Mouse (Mus musculus) heart, embryonic 14.5 days (tissue): Measurements from ENCODE around the gene Fam89b. TPM values are rescaled to one million over a fixed set of nuclear protein-coding genes. Genes with fewer than 3 reads are reported as not detected.

ENCODE experiments used
- ATAC-seq: fragments of 200-750 bp; cut with Nextera tagmentation; 2 replicates; pipeline ENCODE4 v1.8.0; 2017; ENCODE audit warnings: low read depth, moderate TSS enrichment; ENCODE audit not compliant: insufficient number of reproducible peaks, insufficient read depth, low FRiP score
- H3K27ac ChIP-seq, 2 experiments: fragments of 200-500 bp in 1 of 2; fragments of 300-500 bp in 1 of 2; sonication (generic) in 1 of 2; replicated peaks in 1 of 2; 2 replicates each; pipeline ENCODE4 v1.5.1; 2012 to 2014; ENCODE audit warnings: low read depth in 2 of 2, low read length in 2 of 2, control low read depth in 1 of 2, mild to moderate bottlenecking in 1 of 2, mixed read lengths in 1 of 2; ENCODE audit not compliant: control insufficient read depth in 1 of 2, insufficient read depth in 1 of 2
- H3K27me3 ChIP-seq: fragments of 300-500 bp; sonication (generic); 2 replicates; pipeline ENCODE4 v1.6.1; 2014; ENCODE audit warnings: mild to moderate bottlenecking, low read length, control low read depth; ENCODE audit not compliant: control insufficient read depth, insufficient read depth
- H3K36me3 ChIP-seq: fragments of 300-500 bp; sonication (generic); 2 replicates; pipeline ENCODE4 v1.6.1; 2014; ENCODE audit warnings: mild to moderate bottlenecking, control low read depth, low read length, mixed read lengths; ENCODE audit not compliant: control insufficient read depth, insufficient read depth
- H3K4me1 ChIP-seq, 2 experiments: fragments of 200-500 bp in 1 of 2; fragments of 300-500 bp in 1 of 2; sonication (generic) in 1 of 2; 2 replicates each; pipeline ENCODE4 v1.6.1; 2012 to 2014; ENCODE audit warnings: low read length in 2 of 2, control low read depth in 1 of 2, mixed read lengths in 1 of 2; ENCODE audit not compliant: control insufficient read depth in 2 of 2, insufficient read depth in 2 of 2
- H3K4me2 ChIP-seq: fragments of 300-500 bp; sonication (generic); 2 replicates; pipeline ENCODE4 v1.6.1; 2014; ENCODE audit warnings: mild to moderate bottlenecking, low read length
- H3K4me3 ChIP-seq, 2 experiments: fragments of 200-500 bp in 1 of 2; fragments of 300-500 bp in 1 of 2; sonication (generic) in 1 of 2; 2 replicates each; pipeline ENCODE4 v1.5.1; 2012 to 2014; ENCODE audit warnings: low read length in 2 of 2, mild to moderate bottlenecking in 2 of 2, control low read depth in 1 of 2, low read depth in 1 of 2, moderate library complexity in 1 of 2; ENCODE audit not compliant: control insufficient read depth in 1 of 2, insufficient read depth in 1 of 2
- H3K9ac ChIP-seq: fragments of 300-500 bp; sonication (generic); 2 replicates; pipeline ENCODE4 v1.6.1; 2014; ENCODE audit warnings: mild to moderate bottlenecking, low read length
- H3K9me3 ChIP-seq: fragments of 300-500 bp; sonication (generic); 2 replicates; pipeline ENCODE4 v1.6.1; 2016; ENCODE audit warnings: low read length, control low read depth; ENCODE audit not compliant: control insufficient read depth
- WGBS: fragments of 180-500 bp; shearing (Covaris S2); extraction: QIAGEN DNeasy Blood & Tissue Kit; methylation state at CpG from one replicate; pipeline ENCODE4 v1.1.7; 2014; 5-methylcytosine and 5-hydroxymethylcytosine counted together
- polyA plus RNA-seq: library from polyadenylated mRNA; unstranded; fragments of >200 nt; fragmentation: Nextera tagmentation; extraction: Ambion mirVana; gene quantifications from 2 replicates; pipeline ENCODE4 v1.2.1, GENCODE M21; 2014

Gene Fam89b
- 86.1 and 89.5 TPM in 2 replicates for polyA plus RNA-seq

GRCm38 (mm10) chr19:5729444-5729815 lies at the start of gene Fam89b:
TSS of gene Fam89b (minus strand) at chr19:5729653.
- H3K9me3 ChIP-seq: no peaks in the 10 kb centered on the region
- peak within 1 kb of the TSS; percentile 87 for H3K4me2 ChIP-seq
- no peaks in the 10 kb centered on the region for H3K27me3 ChIP-seq
- peak within 1 kb of the TSS; percentile 95 to 96 for H3K4me3 ChIP-seq
- peak; percentile 62 for ATAC-seq
- peaks cover 23 to 42% of the 10 kb centered on the region in 2 experiments for H3K4me1 ChIP-seq
- H3K36me3 ChIP-seq: peaks cover 13% of the 10 kb centered on the region
- H3K9ac ChIP-seq: peak within 1 kb of the TSS; percentile 99
- WGBS: 1% methylated on average over 37 of the region's 37 CpGs
- peak within 1 kb of the TSS; percentile 83 to 98 for H3K27ac ChIP-seq

- 55% methylated on average over 8 of the region's 8 CpGs for WGBS
- Histone ChIP-seq H3K27me3 (no peaks in the 10 kb centered on the region), H3K4me3 (no peak overlapping the region), H3K4me2 (no peak overlapping the region), H3K4me1 (no peaks in the 10 kb centered on the region), H3K9me3 (no peaks in the 10 kb centered on the region), H3K36me3 (no peaks in the 10 kb centered on the region), H3K27ac (no peak overlapping the region), H3K9ac (no peak overlapping the region)
- ATAC-seq: no peak
Observed at GRCm38 (mm10) chr19:5778312-5778711, 48.9 kb upstream of the Fam89b start.

GRCm38 (mm10) chr19:5777387-5778032 lies 48.1 kb upstream of the Fam89b start:
- no peak overlapping the region for H3K4me3 ChIP-seq
- H3K9me3 ChIP-seq: no peaks in the 10 kb centered on the region
- H3K9ac ChIP-seq: no peak overlapping the region; the same call in 1 of the 2 replicates
- no peaks in the 10 kb centered on the region for H3K4me1 ChIP-seq
- H3K27ac ChIP-seq: no peak overlapping the region
- 79% methylated on average over 9 of the region's 9 CpGs for WGBS
- H3K27me3 ChIP-seq: no peaks in the 10 kb centered on the region
- no peak for ATAC-seq
- H3K4me2 ChIP-seq: no peak overlapping the region
- H3K36me3 ChIP-seq: no peaks in the 10 kb centered on the region

- Histone ChIP-seq H3K36me3 (peaks cover 38% of the 10 kb centered on the region), H3K4me1 (peaks cover 8 to 11% of the 10 kb centered on the region in 2 experiments), H3K27ac (peak within 1 kb of the TSS; percentile 78 to 86), H3K4me2 (peak within 1 kb of the TSS; percentile 83), H3K27me3 (no peaks in the 10 kb centered on the region), H3K4me3 (peak within 1 kb of the TSS; percentile 65 to 77), H3K9me3 (no peaks in the 10 kb centered on the region), H3K9ac (peak within 1 kb of the TSS; percentile 82)
- peak; percentile 97 for ATAC-seq
- 1% methylated on average over 63 of the region's 64 CpGs for WGBS
Observed at GRCm38 (mm10) chr19:5770925-5771860, 41.7 kb upstream of the Fam89b start, which contains the start of gene Scyl1. TSS of gene Scyl1 (minus strand) at chr19:5771419.

GRCm38 (mm10) chr19:5770311-5770710 lies 40.9 kb upstream of the Fam89b start:
- ATAC-seq: no peak

GRCm38 (mm10) chr19:5767271-5767670 lies 37.8 kb upstream of the Fam89b start:
- ATAC-seq: no peak
- Histone ChIP-seq H3K9me3 (no peaks in the 10 kb centered on the region), H3K4me1 (peaks cover 8 to 11% of the 10 kb centered on the region in 2 experiments), H3K4me2 (no peak overlapping the region), H3K27me3 (no peaks in the 10 kb centered on the region), H3K4me3 (no peak overlapping the region), H3K27ac (no peak overlapping the region), H3K36me3 (peaks cover 77% of the 10 kb centered on the region), H3K9ac (no peak overlapping the region)
- 82% methylated on average over 4 of the region's 4 CpGs for WGBS

More at GRCm38 (mm10) chr19:5770311-5770710, 40.9 kb upstream of the Fam89b start:
- H3K27me3 ChIP-seq: no peaks in the 10 kb centered on the region
- peak overlapping the region; percentile 82 for H3K9ac ChIP-seq
- H3K4me1 ChIP-seq: peaks cover 8 to 11% of the 10 kb centered on the region in 2 experiments
- H3K9me3 ChIP-seq: no peaks in the 10 kb centered on the region
- peak overlapping the region; percentile 83 for H3K4me2 ChIP-seq
- H3K4me3 ChIP-seq: peak overlapping the region; percentile 65 to 77
- H3K27ac ChIP-seq: peak overlapping the region in 1 of 2 experiments; percentile 78; a peak in 2 of 4 replicates
- WGBS: 43% methylated on average over 9 of the region's 9 CpGs
- H3K36me3 ChIP-seq: peaks cover 47% of the 10 kb centered on the region

GRCm38 (mm10) chr19:5763163-5763562 lies 33.7 kb upstream of the Fam89b start:
- H3K4me2 ChIP-seq: no peak overlapping the region
- no peak overlapping the region for H3K9ac ChIP-seq
- no peaks in the 10 kb centered on the region for H3K9me3 ChIP-seq
- ATAC-seq: no peak
- no peaks in the 10 kb centered on the region for H3K4me1 ChIP-seq
- 88% methylated on average over 6 of the region's 6 CpGs for WGBS
- peaks cover 98% of the 10 kb centered on the region for H3K36me3 ChIP-seq
- H3K4me3 ChIP-seq: no peak overlapping the region
- no peak overlapping the region for H3K27ac ChIP-seq
- H3K27me3 ChIP-seq: no peaks in the 10 kb centered on the region
